Mouse (Mus musculus): ENCODE measurements at regions not wholly inside any gene's neighbourhood (a gene's known extent, or its start where the extent isn't known, plus 50 kb on each side); places are given as distances from the start of the nearest gene placed in this dataset.
A peak's percentile ranks its signal among the peaks of the same experiment; 100 is the strongest.

- peak; percentile 64; the same call in 1 of the 2 replicates for TF ChIP-seq MEF2A (IDR thresholded peaks at IDR 0.05; ENCODE audit: borderline replicate concordance, low read depth, low read length)
- TF ChIP-seq POLR2A (IDR thresholded peaks at IDR 0.05; ENCODE audit: low read depth, low read length), result no peak
- TF ChIP-seq EP300 (IDR thresholded peaks at IDR 0.05; ENCODE audit: low read length), result peak; percentile 47
- peak; percentile 86 for TF ChIP-seq ELF1 (IDR thresholded peaks at IDR 0.05; ENCODE audit: low read depth, low read length)
- TF ChIP-seq CHD2 (IDR thresholded peaks at IDR 0.05; ENCODE audit: low read length), result no peak
- no peak for TF ChIP-seq TBP (conservative IDR thresholded peaks at IDR 0.05; ENCODE audit: low read depth, low read length)
- TF ChIP-seq JUN (IDR thresholded peaks at IDR 0.05; ENCODE audit: insufficient read depth, low read depth, low read length), result no peak
- no peak for TF ChIP-seq JUND (conservative IDR thresholded peaks at IDR 0.05; ENCODE audit: low read depth, low read length)
- peak; percentile 88 for TF ChIP-seq ETS1 (conservative IDR thresholded peaks at IDR 0.05; ENCODE audit: low read depth, low read length)
- no peak for TF ChIP-seq MYC (IDR thresholded peaks at IDR 0.05; ENCODE audit: low read depth, low read length)
- TF ChIP-seq MAFK (IDR thresholded peaks at IDR 0.05; ENCODE audit: insufficient replicate concordance, low read length), result no peak
- TF ChIP-seq HCFC1 (IDR thresholded peaks at IDR 0.05; ENCODE audit: low read depth, low read length), result no peak
These were observed 227.4 kb downstream of the Pik3r1 start (continued) for GRCm38 (mm10) chr13:101540391-101541191.

GRCm38 (mm10) chr13:101538110-101538509 lies 229.9 kb downstream of the Pik3r1 start:
- H3K27ac ChIP-seq (ENCODE audit: insufficient read depth, low read depth), result no peak overlapping the region
- no peak overlapping the region for H3K4me3 ChIP-seq (replicated peaks in 1 of 3; ENCODE audit: low read depth in 2 of 3, low read length in 2 of 3, poor library complexity in 1 of 3)
- H3K4me2 ChIP-seq (ENCODE audit: insufficient read depth, low read depth, poor library complexity, severe bottlenecking), result no peak overlapping the region
- H3K27me3 ChIP-seq (replicated peaks), result no peaks in the 10 kb centered on the region
- dilution Hi-C loops (cut with MboI; ENCODE audit: extremely low pct_ligation_motif_present, extremely low pct_unique_long_range_greater_than_20kb, low sequenced_read_pairs), result no loop called here
- no peaks in the 10 kb centered on the region for H3K36me3 ChIP-seq (replicated peaks in 1 of 2; ENCODE audit: control insufficient read depth in 1 of 2, insufficient read depth in 1 of 2, low read length in 1 of 2)
- H3K4me1 ChIP-seq (ENCODE audit: control insufficient read depth in 1 of 2, insufficient read depth in 2 of 2), result peaks cover 17 to 43% of the 10 kb centered on the region in 2 experiments
- no peak overlapping the region for H3K9ac ChIP-seq (ENCODE audit: insufficient read depth, low read depth)
- H3K9me3 ChIP-seq (replicated peaks; ENCODE audit: low read length), result no peaks in the 10 kb centered on the region
- in situ Hi-C loops (cut with MboI; ENCODE audit: low pct_ligation_motif_present, low pct_unique_long_range_greater_than_20kb, low sequenced_read_pairs), result no loop called here
- TF ChIP-seq MEF2A (IDR thresholded peaks at IDR 0.05; ENCODE audit: borderline replicate concordance, low read depth, low read length) (no peak), NELFE (IDR thresholded peaks at IDR 0.05; ENCODE audit: low read depth, low read length) (no peak), MAZ (IDR thresholded peaks at IDR 0.05; ENCODE audit: low read depth, low read length) (no peak), USF2 (conservative IDR thresholded peaks at IDR 0.05; ENCODE audit: low read depth, low read length) (no peak), TCF12 (IDR thresholded peaks at IDR 0.05; ENCODE audit: low read depth, low read length) (no peak), ELF1 (IDR thresholded peaks at IDR 0.05; ENCODE audit: low read depth, low read length) (no peak), KAT2A (IDR thresholded peaks at IDR 0.05; ENCODE audit: insufficient replicate concordance, low read length) (no peak), HCFC1 (IDR thresholded peaks at IDR 0.05; ENCODE audit: low read depth, low read length) (no peak), ZNF384 (IDR thresholded peaks at IDR 0.05; ENCODE audit: low read depth, low read length) (no peak)
- H3K79me2 ChIP-seq (replicated peaks; ENCODE audit: control insufficient read depth, extremely low read depth, insufficient read depth, poor library complexity, severe bottlenecking), result no peaks in the 10 kb centered on the region
- DNase-seq (ENCODE audit: extremely low read depth), result no peak

All from CH12.LX (cell line).